Mouse (Mus musculus) cerebellum, adult 2 months (tissue): Measurements from ENCODE around the gene Tescl.

Experiments used
- CTCF ChIP-seq: fragments of 200-500 bp; IDR thresholded peaks from 2 replicates; pipeline ENCODE4 v1.5.1; 2011; ENCODE audit warnings: low read depth, mild to moderate bottlenecking, control low read depth, low read length, moderate library complexity, borderline replicate concordance; ENCODE audit not compliant: insufficient read depth
- POLR2A ChIP-seq: fragments of 200-500 bp; IDR thresholded peaks from 2 replicates; pipeline ENCODE4 v1.6.1; 2011; ENCODE audit warnings: low read length, control low read depth, borderline replicate concordance; ENCODE audit not compliant: insufficient read depth

- no peak for TF ChIP-seq CTCF
- TF ChIP-seq POLR2A, result no peak
These were observed 35.1 kb downstream of the Tescl start for GRCm38 (mm10) chr7:24298635-24298972.
